Mouse (Mus musculus) lung, adult 2 months (tissue): ENCODE data around the gene Gstcd.

ENCODE experiments used
- CTCF ChIP-seq: fragments of 200-500 bp; IDR thresholded peaks from 2 replicates; pipeline ENCODE4 v1.5.1; 2011; ENCODE audit warnings: mild to moderate bottlenecking, low read length, control low read depth; ENCODE audit not compliant: insufficient read depth
- POLR2A ChIP-seq: fragments of 200-500 bp; IDR thresholded peaks from 2 replicates; pipeline ENCODE4 v1.6.1; 2011; ENCODE audit warnings: low read depth, mild to moderate bottlenecking, control low read depth, low read length, borderline replicate concordance; ENCODE audit errors: extremely low read depth

DNA sequence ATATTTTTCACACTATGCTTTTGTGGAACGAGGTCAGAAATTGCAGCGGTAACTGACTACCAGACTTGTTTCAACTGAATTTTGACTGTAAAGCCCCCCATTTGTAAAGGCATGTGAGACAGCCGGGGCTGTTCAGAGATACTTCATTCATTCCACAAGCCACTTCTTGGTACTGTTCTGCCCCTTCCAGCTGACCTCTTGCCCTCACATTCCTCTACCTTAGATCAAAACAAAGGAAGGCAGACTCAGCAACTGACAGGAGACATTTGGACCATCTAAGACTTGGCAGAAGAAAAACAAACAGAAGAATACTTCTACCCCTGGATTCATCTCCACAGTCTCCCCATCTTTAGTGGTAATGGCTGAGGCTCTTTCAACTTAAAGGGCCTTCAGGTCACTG, 147.2 kb downstream of the Gstcd start:
- TF ChIP-seq CTCF (no peak), POLR2A (no peak)
